ENCODE assay signal across 25 mouse cellular contexts in genomic region chr10:77099777-77100176, GRCm38 (mm10).
"Had no signal": no experiment of that assay in that cellular context is flagged by ENCODE, and none has a peak within 500 bp of the region (broad histone marks: within the 10 kb centered on the region; RNA-seq: fewer than 3 reads in every experiment).

No protein-coding gene starts in this region.

- H3K4me3 ChIP-seq: heart, adult 2 months; heart, embryonic 13.5 days; heart, embryonic 15.5 days; hindbrain, embryonic 13.5 days; hindbrain, embryonic 15.5 days; kidney, embryonic 15.5 days; limb, embryonic 13.5 days; limb, embryonic 15.5 days had no signal

- H3K36me3 ChIP-seq: heart, embryonic 15.5 days; hindbrain, embryonic 13.5 days; hindbrain, embryonic 15.5 days; limb, embryonic 15.5 days had no signal

- H3K27me3 ChIP-seq: heart, embryonic 13.5 days; heart, embryonic 15.5 days; hindbrain, embryonic 13.5 days; hindbrain, embryonic 15.5 days; kidney, embryonic 15.5 days; limb, embryonic 13.5 days; limb, embryonic 15.5 days had no signal

- H3K4me2 ChIP-seq: heart, embryonic 11.5 days; heart, embryonic 13.5 days; heart, embryonic 15.5 days; hindbrain, embryonic 13.5 days; hindbrain, embryonic 15.5 days; kidney, embryonic 15.5 days; limb, embryonic 13.5 days; limb, embryonic 15.5 days had no signal

- H3K9me3 ChIP-seq: heart, embryonic 13.5 days; heart, embryonic 15.5 days; hindbrain, embryonic 13.5 days; hindbrain, embryonic 15.5 days; kidney, embryonic 15.5 days; limb, embryonic 13.5 days; limb, embryonic 15.5 days had no signal

- DNase-seq: gastrocnemius, postnatal 14 days; gastrocnemius, postnatal 36 days; heart, adult 11 months; heart, adult 2 months; heart, postnatal 14 days; heart, postnatal 36 days; kidney, adult 11 months; kidney, adult 2 months; kidney, adult 9 months; kidney, postnatal 14 days; kidney, postnatal 36 days; layer of hippocampus, adult 9-11 months; layer of hippocampus, postnatal 36 days; left cerebral cortex, postnatal 4 days had no signal

- H3K9ac ChIP-seq: heart, embryonic 13.5 days; heart, embryonic 15.5 days; hindbrain, embryonic 13.5 days; hindbrain, embryonic 15.5 days; kidney, embryonic 15.5 days; limb, embryonic 13.5 days; limb, embryonic 15.5 days had no signal

- ATAC-seq: hindbrain, postnatal 0 days; intestine, embryonic 16.5 days had no signal

- H3K27ac ChIP-seq: heart, adult 2 months; heart, embryonic 13.5 days; heart, embryonic 15.5 days; hindbrain, embryonic 13.5 days; hindbrain, embryonic 15.5 days; hindbrain, postnatal 0 days; kidney, embryonic 15.5 days; kidney, postnatal 0 days; limb, embryonic 13.5 days; limb, embryonic 15.5 days had no signal
